Mouse (Mus musculus): ENCODE results near the gene Akap13.
A peak's percentile ranks its signal among the peaks of the same experiment; 100 is the strongest.
"Not testable (repeated sequence)": the region's sequence is repeated elsewhere in the genome, so short reads cannot be mapped to it uniquely, and the experiment has no call there.

Akap13 gene

GRCm38 (mm10) chr7:75760661-75761319 is 305.5 kb downstream of the Akap13 start:
- not testable (repeated sequence) for DNase-seq (ENCODE audit: low spot score in 2 of 2)

- not testable (repeated sequence) for DNase-seq (ENCODE audit: low spot score in 2 of 2)
Observed at GRCm38 (mm10) chr7:75762225-75762624, 306.9 kb downstream of the Akap13 start.

- not testable (repeated sequence) for DNase-seq (ENCODE audit: low spot score in 2 of 2)
Observed at GRCm38 (mm10) chr7:75767080-75767769, 311.9 kb downstream of the Akap13 start.

- DNase-seq (ENCODE audit: low spot score in 2 of 2), result no peak
Observed at GRCm38 (mm10) chr7:75768169-75768568, 312.8 kb downstream of the Akap13 start.

GRCm38 (mm10) chr7:75769909-75770308 is 314.6 kb downstream of the Akap13 start:
- DNase-seq (ENCODE audit: low spot score in 2 of 2), result no peak

- not testable (repeated sequence) for DNase-seq (ENCODE audit: low spot score in 2 of 2)
Observed at GRCm38 (mm10) chr7:75774095-75775078, 319.1 kb downstream of the Akap13 start.

GRCm38 (mm10) chr7:75778053-75778452 is 322.7 kb downstream of the Akap13 start:
- DNase-seq (ENCODE audit: low spot score in 2 of 2), result no peak

- DNase-seq (ENCODE audit: low spot score in 2 of 2), result no peak
Observed at GRCm38 (mm10) chr7:75780812-75781211, 325.5 kb downstream of the Akap13 start.

- DNase-seq (ENCODE audit: low spot score in 2 of 2), result no peak
Observed at GRCm38 (mm10) chr7:75781298-75781947, 326.1 kb downstream of the Akap13 start.

- peak; percentile 56 to 85 for DNase-seq (ENCODE audit: low spot score in 2 of 2)
Observed at GRCm38 (mm10) chr7:75781948-75782722, 326.8 kb downstream of the Akap13 start.

- DNase-seq (ENCODE audit: low spot score in 2 of 2), result no peak
Observed at GRCm38 (mm10) chr7:75782723-75783011, 327.3 kb downstream of the Akap13 start.

- no peak for DNase-seq (ENCODE audit: low spot score in 2 of 2)
Observed at GRCm38 (mm10) chr7:75785388-75786328, 330.3 kb downstream of the Akap13 start.

GRCm38 (mm10) chr7:75786812-75787211 is 331.5 kb downstream of the Akap13 start:
- DNase-seq (ENCODE audit: low spot score in 2 of 2), result no peak

- no peak for DNase-seq (ENCODE audit: low spot score in 2 of 2)
Observed at GRCm38 (mm10) chr7:75787371-75787770, 332.0 kb downstream of the Akap13 start.

- not testable (repeated sequence) for DNase-seq (ENCODE audit: low spot score in 2 of 2)
Observed at GRCm38 (mm10) chr7:75788069-75788800, 332.9 kb downstream of the Akap13 start.

GRCm38 (mm10) chr7:75788801-75789135 is 333.4 kb downstream of the Akap13 start:
- DNase-seq (ENCODE audit: low spot score in 2 of 2), result not testable (repeated sequence)

- DNase-seq (ENCODE audit: low spot score in 2 of 2), result no peak
Observed at GRCm38 (mm10) chr7:75789746-75790145, 334.4 kb downstream of the Akap13 start.

- DNase-seq (ENCODE audit: low spot score in 2 of 2), result not testable (repeated sequence)
Observed at GRCm38 (mm10) chr7:75791092-75791837, 335.9 kb downstream of the Akap13 start.
